Mouse (Mus musculus) midbrain, embryonic 16.5 days (tissue): ENCODE measurements around the gene Med26. TPM values are rescaled to one million over a fixed set of nuclear protein-coding genes. Genes with fewer than 3 reads are reported as not detected.

Source experiments
- ATAC-seq: fragments of 200-750 bp; cut with Nextera tagmentation; 2 replicates; pipeline ENCODE4 v1.8.0; 2017; ENCODE audit warnings: moderate TSS enrichment
- H3K27ac ChIP-seq: fragments of 300-500 bp; sonication (generic); 2 replicates; pipeline ENCODE4 v1.5.1; 2014; ENCODE audit warnings: mild to moderate bottlenecking, low read length, mixed read lengths
- H3K27me3 ChIP-seq: fragments of 300-500 bp; sonication (generic); 2 replicates; pipeline ENCODE4 v1.6.1; 2014; ENCODE audit warnings: low read depth, low read length, mixed read lengths; ENCODE audit not compliant: control insufficient read depth, insufficient read depth
- H3K36me3 ChIP-seq: fragments of 300-500 bp; sonication (generic); 2 replicates; pipeline ENCODE4 v1.6.1; 2014; ENCODE audit warnings: mild to moderate bottlenecking, low read length, moderate library complexity, mixed read lengths; ENCODE audit not compliant: control insufficient read depth, insufficient read depth
- H3K4me1 ChIP-seq: fragments of 300-500 bp; sonication (generic); 2 replicates; pipeline ENCODE4 v1.6.1; 2014; ENCODE audit warnings: mild to moderate bottlenecking, low read length, mixed read lengths; ENCODE audit not compliant: control insufficient read depth, insufficient read depth
- H3K4me2 ChIP-seq: fragments of 300-500 bp; sonication (generic); 2 replicates; pipeline ENCODE4 v1.6.1; 2014; ENCODE audit warnings: mild to moderate bottlenecking, low read length, mixed read lengths
- H3K4me3 ChIP-seq: fragments of 300-500 bp; sonication (generic); 2 replicates; pipeline ENCODE4 v1.5.1; 2014; ENCODE audit warnings: low read depth, mild to moderate bottlenecking, low read length, moderate library complexity, mixed read lengths
- H3K9ac ChIP-seq: fragments of 300-500 bp; sonication (generic); 2 replicates; pipeline ENCODE4 v1.6.1; 2014; ENCODE audit warnings: low read depth, low read length, mixed read lengths
- H3K9me3 ChIP-seq: fragments of 300-500 bp; sonication (generic); replicated peaks from 2 replicates; pipeline ENCODE4 v1.6.1; 2014; ENCODE audit warnings: mild to moderate bottlenecking, low read length, mixed read lengths; ENCODE audit not compliant: control insufficient read depth, poor library complexity, severe bottlenecking
- WGBS: fragments of 180-500 bp; shearing (Covaris S2); extraction: QIAGEN DNeasy Blood & Tissue Kit; methylation state at CpG from one replicate; pipeline ENCODE4 v1.1.7; 2014; 5-methylcytosine and 5-hydroxymethylcytosine counted together
- polyA plus RNA-seq: library from polyadenylated mRNA; unstranded; fragments of >200 nt; fragmentation: Nextera tagmentation; extraction: Ambion mirVana; gene quantifications from 2 replicates; pipeline ENCODE4 v1.2.1, GENCODE M21; 2015

The Med26 gene
- polyA plus RNA-seq, 1 experiment from 2014 or later = 16.7 TPM

- Histone ChIP-seq H3K4me3 (no peak overlapping the region), H3K27me3 (no peaks in the 10 kb centered on the region), H3K36me3 (no peaks in the 10 kb centered on the region), H3K27ac (no peak overlapping the region), H3K9ac (no peak overlapping the region), H3K4me2 (no peak overlapping the region), H3K4me1 (no peaks in the 10 kb centered on the region), H3K9me3 (no peaks in the 10 kb centered on the region)
- ATAC-seq = no peak
- WGBS = 76% methylated on average over 7 of the region's 7 CpGs
These were observed 30.6 kb downstream of the Med26 start for GRCm38 (mm10) chr8:72517421-72517988.

GRCm38 (mm10) chr8:72513158-72513557 lies 34.9 kb downstream of the Med26 start:
- H3K27me3 ChIP-seq = no peaks in the 10 kb centered on the region
- no peaks in the 10 kb centered on the region for H3K9me3 ChIP-seq
- H3K36me3 ChIP-seq = no peaks in the 10 kb centered on the region
- H3K27ac ChIP-seq = no peak overlapping the region
- WGBS = 89% methylated on average over 1 of the region's 1 CpGs
- no peak overlapping the region for H3K4me2 ChIP-seq
- ATAC-seq = no peak
- H3K4me3 ChIP-seq = no peak overlapping the region
- no peaks in the 10 kb centered on the region for H3K4me1 ChIP-seq
- no peak overlapping the region for H3K9ac ChIP-seq

GRCm38 (mm10) chr8:72512648-72513047 lies 35.4 kb downstream of the Med26 start:
- Histone ChIP-seq H3K4me2 (no peak overlapping the region), H3K9me3 (no peaks in the 10 kb centered on the region), H3K36me3 (no peaks in the 10 kb centered on the region), H3K27me3 (no peaks in the 10 kb centered on the region), H3K9ac (no peak overlapping the region), H3K27ac (no peak overlapping the region), H3K4me3 (no peak overlapping the region), H3K4me1 (no peaks in the 10 kb centered on the region)
- 88% methylated on average over 1 of the region's 1 CpGs for WGBS
- ATAC-seq = no peak

- no peak overlapping the region for H3K9ac ChIP-seq
- peaks cover 4% of the 10 kb centered on the region; the same call in 1 of the 2 replicates for H3K4me1 ChIP-seq
- no peak overlapping the region for H3K4me3 ChIP-seq
- 90% methylated on average over 1 of the region's 1 CpGs for WGBS
- no peaks in the 10 kb centered on the region for H3K9me3 ChIP-seq
- no peaks in the 10 kb centered on the region for H3K27me3 ChIP-seq
- H3K4me2 ChIP-seq = no peak overlapping the region
- H3K27ac ChIP-seq = no peak overlapping the region
- no peak for ATAC-seq
- H3K36me3 ChIP-seq = no peaks in the 10 kb centered on the region
These were observed 40.6 kb downstream of the Med26 start for GRCm38 (mm10) chr8:72507505-72507904.

- H3K4me2 ChIP-seq = no peak overlapping the region
- peaks cover 4% of the 10 kb centered on the region; the same call in 1 of the 2 replicates for H3K4me1 ChIP-seq
- ATAC-seq = no peak
- no peak overlapping the region for H3K9ac ChIP-seq
- no peaks in the 10 kb centered on the region for H3K27me3 ChIP-seq
- no peak overlapping the region for H3K4me3 ChIP-seq
- no peaks in the 10 kb centered on the region for H3K36me3 ChIP-seq
- H3K9me3 ChIP-seq = no peaks in the 10 kb centered on the region
- H3K27ac ChIP-seq = no peak overlapping the region
These were observed 43.3 kb downstream of the Med26 start for GRCm38 (mm10) chr8:72504637-72505314.

GRCm38 (mm10) chr8:72504137-72504536 lies 43.9 kb downstream of the Med26 start:
- Histone ChIP-seq H3K9me3 (no peaks in the 10 kb centered on the region), H3K27me3 (no peaks in the 10 kb centered on the region), H3K4me1 (peaks cover 4% of the 10 kb centered on the region; the same call in 1 of the 2 replicates), H3K36me3 (no peaks in the 10 kb centered on the region), H3K27ac (no peak overlapping the region), H3K4me2 (no peak overlapping the region), H3K9ac (no peak overlapping the region), H3K4me3 (no peak overlapping the region)
- ATAC-seq = no peak

GRCm38 (mm10) chr8:72500521-72500931 lies 47.5 kb downstream of the Med26 start:
- no peak for ATAC-seq
- no peak overlapping the region for H3K9ac ChIP-seq
- WGBS = 97% methylated on average over 1 of the region's 1 CpGs

GRCm38 (mm10) chr8:72499521-72500284 lies 48.4 kb downstream of the Med26 start:
- no peak for ATAC-seq
- Histone ChIP-seq H3K36me3 (peaks cover 14% of the 10 kb centered on the region), H3K9me3 (no peaks in the 10 kb centered on the region), H3K27ac (no peak overlapping the region), H3K27me3 (no peaks in the 10 kb centered on the region), H3K9ac (no peak overlapping the region), H3K4me1 (peaks cover 4% of the 10 kb centered on the region; the same call in 1 of the 2 replicates), H3K4me2 (no peak overlapping the region), H3K4me3 (no peak overlapping the region)
- 94% methylated on average over 2 of the region's 2 CpGs for WGBS

More at GRCm38 (mm10) chr8:72500521-72500931, 47.5 kb downstream of the Med26 start:
- Histone ChIP-seq H3K4me1 (peaks cover 4% of the 10 kb centered on the region; the same call in 1 of the 2 replicates), H3K9me3 (no peaks in the 10 kb centered on the region), H3K27ac (no peak overlapping the region), H3K27me3 (no peaks in the 10 kb centered on the region), H3K36me3 (peaks cover 11% of the 10 kb centered on the region), H3K4me2 (no peak overlapping the region), H3K4me3 (no peak overlapping the region)

GRCm38 (mm10) chr8:72498527-72498926 lies 49.5 kb downstream of the Med26 start:
- H3K36me3 ChIP-seq = peaks cover 14% of the 10 kb centered on the region
- no peak for ATAC-seq
- WGBS = 94% methylated on average over 4 of the region's 4 CpGs

More at GRCm38 (mm10) chr8:72498527-72498926, 49.5 kb downstream of the Med26 start:
- no peaks in the 10 kb centered on the region for H3K27me3 ChIP-seq
- H3K27ac ChIP-seq = no peak overlapping the region
- H3K4me2 ChIP-seq = no peak overlapping the region
- H3K9ac ChIP-seq = no peak overlapping the region
- H3K9me3 ChIP-seq = no peaks in the 10 kb centered on the region
- H3K4me1 ChIP-seq = peaks cover 10% of the 10 kb centered on the region
- no peak overlapping the region for H3K4me3 ChIP-seq
